Mouse (Mus musculus): ENCODE results near the gene H2al1e. TPM values are rescaled to one million over a fixed set of nuclear protein-coding genes. Genes with fewer than 3 reads are reported as not detected.
"Not testable (repeated sequence)": the region's sequence is repeated elsewhere in the genome, so short reads cannot be mapped to it uniquely, and the experiment has no call there.

Gene H2al1e
- polyA plus RNA-seq, 1 experiment from 2014 or later = not detected

GRCm38 (mm10) chrX:11308524-11308923 is 3.2 kb upstream of the H2al1e start, which contains the start of gene H2al1d:
Gene H2al1d (plus strand): TSS chrX:11308824.
- H3K4me1 ChIP-seq; H3K36me3 ChIP-seq; ATAC-seq (ENCODE audit: extremely low read depth, insufficient number of reproducible peaks, low FRiP score, low TSS enrichment); H3K4me3 ChIP-seq; H3K27ac ChIP-seq (replicated peaks); H3K4me2 ChIP-seq; H3K27me3 ChIP-seq (replicated peaks); H3K9ac ChIP-seq; H3K9me3 ChIP-seq: not testable (repeated sequence)
- no CpG with 5 or more reads among the region's 6 CpGs for WGBS

DNA sequence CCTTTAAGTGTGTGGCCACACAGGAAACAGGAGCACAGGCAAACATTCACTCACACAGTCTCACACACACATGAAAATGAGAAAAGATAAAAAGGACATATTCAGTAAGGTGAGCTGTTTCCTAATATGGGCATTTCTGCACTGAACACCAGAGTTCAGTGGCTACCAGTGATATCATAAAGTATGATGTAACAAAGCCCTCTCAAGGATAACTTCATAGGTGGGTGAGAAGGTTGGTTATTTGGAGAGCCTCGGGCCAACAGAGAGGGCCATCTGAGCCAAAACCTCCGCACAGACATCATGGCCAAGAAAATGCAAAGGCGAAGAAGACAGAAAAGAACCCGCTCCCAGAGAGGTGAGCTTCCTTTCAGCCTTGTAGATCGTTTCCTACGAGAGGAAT is 3.1 kb downstream of the H2al1e start, which contains the start of gene H2al1f:
TSS of gene H2al1f (plus strand) at position 301 of the 400 bp plus-strand sequence.
- not testable (repeated sequence) for H3K9ac ChIP-seq; H3K36me3 ChIP-seq; H3K4me3 ChIP-seq; H3K4me2 ChIP-seq; H3K9me3 ChIP-seq; H3K4me1 ChIP-seq; ATAC-seq (ENCODE audit: extremely low read depth, insufficient number of reproducible peaks, low FRiP score, low TSS enrichment); H3K27ac ChIP-seq (replicated peaks); H3K27me3 ChIP-seq (replicated peaks)
- no CpG with 5 or more reads among the region's 6 CpGs for WGBS

GRCm38 (mm10) chrX:11317956-11318355 is 6.2 kb downstream of the H2al1e start, which contains the start of gene H2al1g:
Gene H2al1g (plus strand): TSS chrX:11318256.
- not testable (repeated sequence) for H3K36me3 ChIP-seq; H3K9me3 ChIP-seq; H3K4me3 ChIP-seq; ATAC-seq (ENCODE audit: extremely low read depth, insufficient number of reproducible peaks, low FRiP score, low TSS enrichment); H3K27me3 ChIP-seq (replicated peaks); H3K9ac ChIP-seq; H3K4me2 ChIP-seq; H3K4me1 ChIP-seq; H3K27ac ChIP-seq (replicated peaks)
- no CpG with 5 or more reads among the region's 3 CpGs for WGBS

GRCm38 (mm10) chrX:11321192-11321591 is 9.5 kb downstream of the H2al1e start, which contains the start of gene H2al1h:
Gene H2al1h (plus strand): TSS chrX:11321492.
- no CpG with 5 or more reads among the region's 6 CpGs for WGBS
- H3K36me3 ChIP-seq; H3K9ac ChIP-seq; H3K4me2 ChIP-seq; H3K27ac ChIP-seq (replicated peaks); H3K4me1 ChIP-seq; H3K27me3 ChIP-seq (replicated peaks); ATAC-seq (ENCODE audit: extremely low read depth, insufficient number of reproducible peaks, low FRiP score, low TSS enrichment); H3K9me3 ChIP-seq; H3K4me3 ChIP-seq: not testable (repeated sequence)

DNA sequence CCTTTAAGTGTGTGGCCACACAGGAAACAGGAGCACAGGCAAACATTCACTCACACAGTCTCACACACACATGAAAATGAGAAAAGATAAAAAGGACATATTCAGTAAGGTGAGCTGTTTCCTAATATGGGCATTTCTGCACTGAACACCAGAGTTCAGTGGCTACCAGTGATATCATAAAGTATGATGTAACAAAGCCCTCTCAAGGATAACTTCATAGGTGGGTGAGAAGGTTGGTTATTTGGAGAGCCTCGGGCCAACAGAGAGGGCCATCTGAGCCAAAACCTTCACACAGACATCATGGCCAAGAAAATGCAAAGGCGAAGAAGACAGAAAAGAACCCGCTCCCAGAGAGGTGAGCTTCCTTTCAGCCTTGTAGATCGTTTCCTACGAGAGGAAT is 12.6 kb downstream of the H2al1e start, which contains the start of gene H2al1i:
TSS of gene H2al1i (plus strand) at position 301 of the 400 bp plus-strand sequence.
- not testable (repeated sequence) for ATAC-seq (ENCODE audit: extremely low read depth, insufficient number of reproducible peaks, low FRiP score, low TSS enrichment); H3K9me3 ChIP-seq; H3K27ac ChIP-seq (replicated peaks); H3K4me1 ChIP-seq; H3K27me3 ChIP-seq (replicated peaks); H3K9ac ChIP-seq; H3K4me3 ChIP-seq; H3K36me3 ChIP-seq; H3K4me2 ChIP-seq
- 100% methylated on average over 1 of the region's 5 CpGs for WGBS

GRCm38 (mm10) chrX:11327522-11327921 is 15.8 kb downstream of the H2al1e start, which contains the start of gene H2al1j:
Gene H2al1j (plus strand): TSS chrX:11327822.
- not testable (repeated sequence) for H3K4me2 ChIP-seq; H3K4me1 ChIP-seq; H3K27ac ChIP-seq (replicated peaks); H3K9me3 ChIP-seq; H3K4me3 ChIP-seq; H3K9ac ChIP-seq; ATAC-seq (ENCODE audit: extremely low read depth, insufficient number of reproducible peaks, low FRiP score, low TSS enrichment); H3K36me3 ChIP-seq
- 76% methylated on average over 2 of the region's 2 CpGs for WGBS
- H3K27me3 ChIP-seq (replicated peaks) = peaks cover 21% of the 10 kb centered on the region; the same call in 1 of the 2 replicates

DNA sequence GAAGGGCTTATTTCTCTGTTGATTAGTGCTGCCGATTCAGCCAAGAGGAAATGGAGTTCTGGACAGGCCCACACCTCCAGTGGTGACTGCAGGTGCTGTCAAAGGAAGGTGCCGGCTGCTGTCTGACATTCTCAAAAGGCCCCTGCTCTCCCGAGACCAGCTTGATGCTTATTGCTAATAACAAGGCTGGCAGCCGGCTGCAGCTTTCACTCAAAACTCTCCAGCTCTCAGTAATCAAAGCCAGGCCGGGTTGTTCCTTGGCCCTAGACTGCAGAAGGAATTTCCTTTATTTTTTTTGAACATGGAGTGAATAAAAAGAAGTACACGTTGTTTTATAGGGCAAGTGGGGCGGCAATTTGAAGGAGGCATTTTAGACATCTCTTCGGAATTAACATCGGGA is 34.0 kb downstream of the H2al1e start:
- Histone ChIP-seq H3K4me1 (no peaks in the 10 kb centered on the region), H3K4me2 (no peak overlapping the region), H3K36me3 (no peaks in the 10 kb centered on the region), H3K4me3 (no peak overlapping the region), H3K27me3 (replicated peaks) (peaks cover 9% of the 10 kb centered on the region; the same call in 1 of the 2 replicates), H3K9me3 (no peaks in the 10 kb centered on the region), H3K9ac (no peak overlapping the region), H3K27ac (replicated peaks) (no peak overlapping the region)
- no peak for ATAC-seq (ENCODE audit: extremely low read depth, insufficient number of reproducible peaks, low FRiP score, low TSS enrichment)
- 52% methylated on average over 9 of the region's 9 CpGs for WGBS

DNA sequence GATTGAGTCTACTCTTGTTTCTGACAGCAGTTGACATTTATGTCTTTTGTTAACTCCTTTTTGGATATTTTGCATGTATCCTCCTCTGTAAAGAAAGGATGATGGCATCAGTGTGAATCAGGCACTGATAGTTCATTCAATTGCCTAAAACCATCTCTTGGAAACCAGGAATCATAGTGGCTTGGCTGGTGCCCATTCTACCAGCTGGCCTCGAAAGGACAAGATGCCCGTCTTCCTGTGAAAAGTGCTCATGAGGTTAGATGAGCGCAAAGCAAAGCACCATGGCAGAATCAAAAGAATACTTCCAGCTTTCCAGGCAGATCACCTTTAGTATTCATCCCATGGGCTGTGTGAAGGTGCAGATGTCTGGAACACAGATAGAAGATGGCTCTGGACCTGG is 35.0 kb downstream of the H2al1e start:
- no peak for ATAC-seq (ENCODE audit: extremely low read depth, insufficient number of reproducible peaks, low FRiP score, low TSS enrichment)
- H3K27ac ChIP-seq (replicated peaks) = no peak overlapping the region

DNA sequence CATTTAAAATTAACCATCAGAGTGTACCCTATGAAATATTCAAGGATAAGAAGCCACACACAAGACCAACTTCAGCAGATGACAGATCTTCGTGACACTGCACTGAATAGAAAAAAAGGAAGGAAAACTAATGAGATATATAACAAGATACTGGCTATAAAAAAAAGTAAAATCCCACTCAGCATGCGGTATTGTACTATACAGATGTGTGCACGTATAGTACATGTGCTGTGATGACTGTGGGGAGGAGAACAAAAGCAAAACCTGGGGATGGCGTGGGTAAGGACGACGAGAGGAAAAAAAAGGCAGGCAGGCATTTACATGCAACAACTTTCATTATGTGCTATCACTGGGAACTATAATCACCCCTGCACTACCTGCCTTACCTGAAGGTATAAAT is 49.1 kb downstream of the H2al1e start:
- Histone ChIP-seq H3K4me1 (no peaks in the 10 kb centered on the region), H3K27me3 (replicated peaks) (peaks cover 43% of the 10 kb centered on the region), H3K4me2 (no peak overlapping the region), H3K9ac (no peak overlapping the region), H3K27ac (replicated peaks) (no peak overlapping the region), H3K4me3 (no peak overlapping the region), H3K9me3 (no peaks in the 10 kb centered on the region), H3K36me3 (no peaks in the 10 kb centered on the region)
- no peak for ATAC-seq (ENCODE audit: extremely low read depth, insufficient number of reproducible peaks, low FRiP score, low TSS enrichment)
- 71% methylated on average over 6 of the region's 6 CpGs for WGBS

More for the DNA sequence above, 35.0 kb downstream of the H2al1e start:
- Histone ChIP-seq H3K9ac (no peak overlapping the region), H3K36me3 (no peaks in the 10 kb centered on the region), H3K9me3 (no peaks in the 10 kb centered on the region), H3K4me3 (no peak overlapping the region), H3K4me1 (no peaks in the 10 kb centered on the region), H3K4me2 (no peak overlapping the region), H3K27me3 (replicated peaks) (peaks cover 12% of the 10 kb centered on the region; the same call in 1 of the 2 replicates)
- WGBS = 78% methylated on average over 3 of the region's 3 CpGs

DNA sequence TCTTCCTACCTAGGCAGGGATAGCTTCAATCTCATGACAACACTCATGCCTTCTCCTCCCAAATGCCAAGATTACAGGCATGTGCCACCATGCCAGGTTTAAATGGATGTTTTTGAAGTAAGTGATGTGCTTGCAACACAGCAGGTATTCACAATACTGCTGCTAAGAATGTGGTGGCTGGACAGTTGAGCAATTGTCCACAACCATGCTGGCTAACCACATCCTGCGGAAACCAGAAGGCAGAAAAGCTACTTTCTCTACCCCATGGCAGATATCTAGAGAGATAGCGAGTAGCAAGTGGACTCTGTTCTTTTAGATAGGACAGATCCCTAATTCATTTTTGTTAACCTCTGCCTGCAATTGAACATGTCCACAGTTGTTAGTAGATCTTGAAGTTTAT is 49.5 kb downstream of the H2al1e start:
- ATAC-seq (ENCODE audit: extremely low read depth, insufficient number of reproducible peaks, low FRiP score, low TSS enrichment) = no peak
- H3K9ac ChIP-seq = no peak overlapping the region
- 77% methylated on average over 2 of the region's 2 CpGs for WGBS
- H3K36me3 ChIP-seq = no peaks in the 10 kb centered on the region
- no peak overlapping the region for H3K27ac ChIP-seq (replicated peaks)
- H3K9me3 ChIP-seq = no peaks in the 10 kb centered on the region
- H3K4me1 ChIP-seq = no peaks in the 10 kb centered on the region
- H3K27me3 ChIP-seq (replicated peaks) = peaks cover 45% of the 10 kb centered on the region
- no peak overlapping the region for H3K4me3 ChIP-seq
- no peak overlapping the region for H3K4me2 ChIP-seq
